Mouse (Mus musculus) ovary, adult 18-20 months (tissue): ENCODE data around the gene Olfr692.

Experiments used
- DNase-seq: peaks from one replicate; pipeline ENCODE4 v3.0.0; 2022; ENCODE audit warnings: low spot score, mixed read lengths

The Olfr692 gene

DNA sequence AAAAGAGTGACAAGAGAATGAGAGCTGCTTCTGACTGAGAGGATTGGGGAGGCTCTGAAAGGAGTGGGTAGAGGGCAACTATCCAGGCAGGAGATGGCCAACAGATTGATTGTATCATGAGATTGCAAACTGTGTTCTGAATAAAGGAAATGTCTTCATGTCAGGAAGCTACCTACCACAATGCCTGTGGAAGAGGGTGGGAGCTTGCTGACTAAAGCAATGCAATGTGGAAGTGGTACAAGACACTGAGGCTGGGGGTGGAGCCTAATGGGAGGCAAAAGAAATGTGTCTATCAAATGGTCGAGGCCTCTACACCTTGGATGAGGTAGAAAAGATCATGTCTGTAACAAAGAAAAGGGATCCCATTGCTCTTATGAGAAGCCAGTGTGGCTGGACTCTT lies 38.3 kb downstream of the Olfr692 start:
- DNase-seq, result no peak

DNA sequence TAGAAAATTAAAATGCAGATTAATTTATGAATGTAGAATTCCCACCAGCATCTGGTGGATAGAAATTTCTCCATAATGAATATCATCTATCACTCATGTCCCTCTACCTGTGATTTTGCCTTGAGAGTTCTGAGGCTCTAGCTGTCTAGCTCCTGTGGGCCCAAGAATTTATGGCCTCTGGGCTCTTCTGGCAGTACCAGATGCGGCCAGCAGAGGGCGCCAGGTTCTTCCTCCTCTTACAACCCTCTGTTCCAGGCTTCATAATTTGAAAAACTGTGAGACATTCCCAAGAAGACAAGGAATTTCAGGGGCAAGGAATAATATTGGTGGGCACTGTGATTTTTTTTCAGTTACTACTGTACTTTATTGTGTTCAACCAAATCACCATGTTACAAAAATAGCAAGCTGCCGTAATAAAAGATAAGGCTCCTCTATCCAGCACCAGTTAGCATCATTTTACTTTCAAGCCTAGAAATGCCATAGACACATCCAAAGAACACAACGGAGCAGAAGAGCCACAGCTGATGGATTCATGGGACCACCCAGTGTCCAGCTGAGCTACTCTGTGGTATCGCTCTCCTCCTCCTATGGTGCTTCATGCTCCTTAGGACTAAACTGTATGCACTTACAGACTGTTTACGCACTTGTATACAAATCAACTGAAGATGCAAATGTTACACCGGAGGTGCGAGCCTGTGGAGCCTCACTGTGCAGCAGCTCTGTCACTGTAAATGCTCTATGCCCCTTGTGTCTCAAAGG lies 44.0 kb downstream of the Olfr692 start:
- DNase-seq, result peak; percentile 20

DNA sequence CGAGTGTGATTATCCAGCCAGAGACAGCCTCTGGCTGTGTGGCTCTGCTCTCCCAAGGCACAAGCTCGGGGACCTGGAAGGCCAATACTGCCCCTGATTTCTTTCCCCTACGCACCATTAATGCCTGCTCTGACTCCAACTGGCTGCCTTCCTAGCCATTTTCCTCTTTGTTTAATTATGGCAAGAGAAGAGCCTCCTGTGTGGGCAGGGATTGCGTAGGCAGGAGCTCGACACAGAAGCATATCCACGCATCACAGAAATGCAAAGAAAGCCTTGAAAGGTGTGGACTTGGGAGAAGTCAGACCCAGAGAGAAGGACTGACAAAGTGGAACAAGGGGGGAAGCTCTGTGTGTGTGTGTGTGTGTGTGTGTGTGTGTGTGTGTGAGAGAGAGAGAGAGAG lies 46.4 kb downstream of the Olfr692 start:
- no peak for DNase-seq

DNA sequence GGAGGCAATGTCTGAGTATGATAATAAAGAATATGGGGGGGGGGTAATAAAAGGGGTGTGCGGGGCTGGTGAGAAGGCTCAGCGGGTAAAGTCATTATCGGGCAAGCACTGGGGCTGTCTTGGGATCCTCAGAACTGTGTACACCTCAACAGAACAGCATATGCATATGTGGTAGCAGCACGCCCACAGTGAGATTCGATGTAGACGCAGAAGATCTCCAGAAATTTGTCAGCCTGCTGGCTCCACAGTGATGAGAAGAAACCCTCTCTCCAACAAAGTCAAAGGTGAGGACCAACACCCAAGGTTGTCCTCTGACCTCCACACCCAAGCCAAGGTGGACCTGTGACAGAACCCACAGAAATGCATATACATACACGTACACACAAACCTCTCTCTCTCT lies 48.5 kb downstream of the Olfr692 start:
- DNase-seq, result no peak

DNA sequence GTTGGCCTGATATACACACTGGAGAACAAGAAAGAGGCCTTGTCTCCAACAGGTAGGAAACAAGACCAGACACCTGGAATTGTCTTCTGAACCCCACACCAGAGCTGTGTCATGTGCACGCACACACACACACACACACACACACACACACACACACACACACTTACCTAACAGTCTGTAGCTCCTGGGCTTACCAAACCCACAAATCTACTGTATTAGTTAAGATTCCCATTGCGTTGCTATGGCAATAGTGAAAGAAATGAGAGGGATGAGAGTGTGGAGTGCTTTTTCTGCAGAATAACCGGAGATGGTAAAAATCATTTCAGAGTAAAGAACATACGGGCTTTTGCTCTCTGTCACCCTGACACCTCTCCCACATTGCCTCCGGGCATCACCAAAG lies 50.1 kb downstream of the Olfr692 start:
- no peak for DNase-seq
